Mouse (Mus musculus) urinary bladder, postnatal 36 days (tissue): ENCODE data around the gene Gm27027.

Experiments
- DNase-seq, 2 experiments: peaks; one replicate each; pipeline ENCODE4 v3.0.0; 2022; ENCODE audit warnings: low spot score in 2 of 2, mixed read lengths in 1 of 2

The Gm27027 gene

GRCm38 (mm10) chr2:93996254-93996653 is at the start of gene Gm27027:
Gm27027 (minus strand) TSS chr2:93996354.
- no peak for DNase-seq

- DNase-seq, result no peak
Observed at GRCm38 (mm10) chr2:94045411-94046090, 49.4 kb upstream of the Gm27027 start.

GRCm38 (mm10) chr2:94044174-94044573 is 48.0 kb upstream of the Gm27027 start:
- DNase-seq, result no peak

GRCm38 (mm10) chr2:94043662-94044061 is 47.5 kb upstream of the Gm27027 start:
- DNase-seq, result no peak

DNA sequence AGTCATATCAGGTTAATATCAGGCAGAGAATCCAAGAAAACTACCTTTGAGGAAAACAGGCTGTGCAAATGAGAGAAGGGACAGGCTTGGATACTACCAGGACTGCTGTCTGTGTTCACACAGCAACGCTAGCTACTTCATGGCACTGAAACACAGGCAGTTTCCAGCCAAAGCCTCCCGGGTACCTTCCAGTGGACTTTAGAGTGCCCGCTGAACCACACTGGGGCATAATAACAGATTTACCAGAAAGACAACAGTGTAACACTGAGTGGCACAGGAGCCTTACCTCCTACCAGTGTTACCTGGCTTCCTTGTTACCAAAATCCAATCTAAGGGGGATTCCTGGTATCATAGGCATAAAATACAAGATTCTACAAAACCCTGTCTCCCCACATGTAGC is 46.3 kb upstream of the Gm27027 start:
- DNase-seq, result no peak

GRCm38 (mm10) chr2:94040391-94041125 is 44.4 kb upstream of the Gm27027 start:
- no peak for DNase-seq

DNA sequence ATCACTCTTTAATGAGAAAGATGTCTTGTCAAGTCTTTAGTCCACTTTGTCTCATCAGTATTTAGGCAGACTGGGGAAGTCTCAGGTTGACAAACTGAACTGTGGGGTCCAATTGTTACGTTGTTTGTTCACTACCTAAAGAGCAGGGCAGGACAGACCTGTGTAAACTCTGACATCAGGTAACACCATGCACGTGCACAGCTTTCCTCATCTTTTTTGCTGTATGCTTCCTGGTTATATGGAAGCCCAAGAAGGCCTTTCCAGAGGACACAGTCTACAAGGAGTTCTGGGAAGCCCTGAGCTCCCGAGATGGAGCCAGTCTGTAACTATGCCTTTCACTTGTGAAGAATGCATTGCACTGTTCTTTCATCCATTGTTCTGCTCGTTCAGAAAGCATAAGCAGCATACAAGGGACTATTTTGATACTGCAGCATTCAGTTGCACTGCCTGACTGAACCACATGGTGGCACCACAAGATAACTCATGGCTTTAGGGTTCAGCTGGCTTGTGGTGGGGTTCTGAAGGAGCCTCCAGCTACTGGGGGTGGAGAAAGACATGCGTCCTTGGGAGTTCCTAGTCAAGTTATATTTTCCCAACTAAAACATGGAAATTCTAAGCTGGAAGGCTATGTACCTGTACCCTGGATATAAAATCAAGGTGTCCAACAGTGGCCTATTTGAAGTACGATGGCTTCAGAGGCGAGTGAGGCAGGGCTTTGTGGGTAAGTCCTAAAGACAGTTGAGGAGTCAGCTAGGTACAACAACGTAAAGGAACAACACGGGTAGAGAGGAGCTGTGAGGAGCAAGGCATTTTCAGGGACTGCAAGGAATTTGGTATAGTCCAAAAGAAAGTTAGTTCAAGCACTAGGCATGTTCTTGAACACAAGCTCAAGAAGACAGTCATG is 39.5 kb upstream of the Gm27027 start:
- DNase-seq, result peak; percentile 25 to 57

GRCm38 (mm10) chr2:94030602-94031001 is 34.4 kb upstream of the Gm27027 start:
- no peak for DNase-seq

- no peak for DNase-seq
Observed at GRCm38 (mm10) chr2:94024637-94025036, 28.5 kb upstream of the Gm27027 start.

GRCm38 (mm10) chr2:94010335-94011291 is 14.5 kb upstream of the Gm27027 start, which contains the start of gene Alkbh3:
Alkbh3 (minus strand) TSS chr2:94010807.
- DNase-seq, result peak; percentile 91 to 93

DNA sequence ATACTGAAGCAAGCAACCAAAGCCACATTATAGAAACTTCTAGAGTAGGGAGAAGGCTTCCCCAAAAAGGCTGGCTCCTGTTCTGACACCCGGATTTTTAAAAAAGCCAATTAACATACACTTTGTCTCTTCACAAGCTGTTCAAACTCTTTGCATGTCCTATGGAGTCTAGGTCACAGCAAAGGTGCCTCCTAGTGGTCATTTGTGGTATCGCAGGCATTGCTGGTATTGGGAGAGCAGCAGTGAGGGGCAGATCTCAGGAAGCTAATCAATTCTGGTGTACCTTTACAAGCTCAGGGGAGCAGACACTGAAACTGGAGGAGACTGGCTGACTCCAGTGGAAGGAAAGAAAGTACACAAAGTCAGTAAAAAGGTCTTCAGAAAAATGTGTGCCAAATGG is 6.2 kb upstream of the Gm27027 start:
- peak; percentile 72 to 76 for DNase-seq

- no peak for DNase-seq
Observed at GRCm38 (mm10) chr2:94001918-94002317, 5.8 kb upstream of the Gm27027 start.

DNA sequence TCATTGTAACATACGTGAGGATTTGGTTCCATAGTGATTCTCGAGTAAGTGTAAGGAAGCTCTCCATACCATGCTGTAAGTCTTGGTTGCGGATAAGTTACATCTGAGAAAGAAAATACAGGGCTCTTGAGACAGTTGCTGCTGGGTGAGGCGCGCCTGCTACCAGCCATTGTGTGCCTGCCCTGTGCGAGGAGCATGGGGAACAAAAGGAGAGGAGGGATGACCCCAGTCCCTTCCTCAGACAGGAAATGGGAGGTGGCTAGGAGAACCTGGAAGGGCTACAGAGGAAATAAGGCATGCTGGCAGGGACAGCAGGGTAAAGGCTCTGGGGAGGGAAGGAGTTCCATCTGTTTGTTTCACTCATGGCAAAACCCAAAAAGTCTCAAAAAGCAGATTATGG is 5.3 kb upstream of the Gm27027 start:
- no peak for DNase-seq

DNA sequence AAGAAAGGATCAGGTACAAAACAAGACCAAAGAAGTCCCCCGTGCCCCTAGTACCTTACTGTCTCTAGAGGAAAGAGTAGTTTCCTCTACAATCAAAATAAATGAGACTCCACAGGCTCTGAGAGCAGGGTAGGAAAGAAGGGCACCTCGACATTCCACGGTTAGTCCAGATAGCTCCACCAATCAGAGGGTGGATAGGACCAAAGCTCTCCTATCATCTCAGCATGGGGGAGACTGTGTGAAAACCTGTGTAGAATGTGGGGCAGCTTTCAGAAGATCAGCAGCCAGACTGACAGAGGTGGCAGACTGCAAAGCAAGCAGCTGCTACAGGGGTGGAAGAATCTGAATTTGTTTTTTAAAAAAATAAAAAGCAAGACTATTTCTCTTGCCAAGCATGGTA is 3.3 kb downstream of the Gm27027 start:
- no peak for DNase-seq

- no peak for DNase-seq
Observed at GRCm38 (mm10) chr2:93992259-93992658, 3.9 kb downstream of the Gm27027 start.

DNA sequence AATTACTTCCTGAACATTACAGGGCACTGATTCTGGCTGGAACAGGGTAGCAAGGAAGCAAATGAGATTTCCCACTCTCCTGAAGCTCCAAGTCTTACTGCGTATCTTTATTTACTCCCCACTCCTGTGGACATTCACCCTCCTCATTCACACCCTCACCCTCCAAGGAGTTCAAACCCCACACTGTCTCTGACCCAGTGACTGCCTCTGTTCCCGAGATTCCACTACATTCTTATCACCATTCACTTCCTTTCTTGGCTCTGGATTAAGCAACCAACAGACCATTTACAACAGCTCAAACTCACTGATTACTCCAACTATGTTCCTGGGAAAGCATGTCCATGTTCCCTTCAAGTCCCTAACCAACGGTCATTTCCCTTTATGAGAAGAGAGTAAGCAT is 4.8 kb downstream of the Gm27027 start:
- DNase-seq, result no peak

GRCm38 (mm10) chr2:93988440-93988839 is 7.7 kb downstream of the Gm27027 start:
- DNase-seq, result no peak

DNA sequence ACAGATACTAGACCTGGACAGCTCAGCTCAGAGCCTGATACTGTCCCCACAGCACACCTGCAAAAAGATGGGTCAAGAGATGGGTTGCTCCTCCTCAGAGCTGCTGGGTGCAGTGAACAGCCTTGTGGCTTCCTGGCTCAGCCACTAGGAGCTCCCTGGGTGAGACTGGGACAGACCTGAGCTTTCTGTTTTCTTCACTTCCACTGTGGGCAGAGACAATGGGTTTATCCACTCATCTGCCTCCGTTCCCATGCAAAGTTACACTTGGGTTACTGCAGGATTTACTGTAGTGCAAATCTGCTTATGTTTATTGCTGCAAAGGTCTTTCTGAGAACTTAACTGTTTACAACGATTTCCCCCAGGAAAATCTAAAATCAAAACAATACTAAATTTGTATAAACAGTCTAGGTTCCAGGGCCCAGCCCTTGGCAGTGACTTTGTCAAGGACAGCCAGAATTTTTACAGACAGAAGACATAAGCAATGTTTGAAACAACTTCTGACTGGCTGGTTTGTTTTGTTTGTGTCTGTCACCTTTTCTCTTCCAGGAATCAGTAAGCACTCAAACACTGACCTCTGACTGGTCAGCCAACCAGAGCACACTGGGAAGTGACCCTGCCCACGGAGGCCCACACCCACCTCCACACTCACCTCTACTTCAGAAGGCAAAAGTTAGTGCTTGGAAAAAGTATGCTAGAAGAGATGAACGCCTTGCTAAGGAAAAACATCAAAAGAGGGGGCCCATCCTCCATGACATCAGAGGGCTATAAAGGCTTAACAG is 13.5 kb downstream of the Gm27027 start:
- peak; percentile 9 to 13 for DNase-seq

DNA sequence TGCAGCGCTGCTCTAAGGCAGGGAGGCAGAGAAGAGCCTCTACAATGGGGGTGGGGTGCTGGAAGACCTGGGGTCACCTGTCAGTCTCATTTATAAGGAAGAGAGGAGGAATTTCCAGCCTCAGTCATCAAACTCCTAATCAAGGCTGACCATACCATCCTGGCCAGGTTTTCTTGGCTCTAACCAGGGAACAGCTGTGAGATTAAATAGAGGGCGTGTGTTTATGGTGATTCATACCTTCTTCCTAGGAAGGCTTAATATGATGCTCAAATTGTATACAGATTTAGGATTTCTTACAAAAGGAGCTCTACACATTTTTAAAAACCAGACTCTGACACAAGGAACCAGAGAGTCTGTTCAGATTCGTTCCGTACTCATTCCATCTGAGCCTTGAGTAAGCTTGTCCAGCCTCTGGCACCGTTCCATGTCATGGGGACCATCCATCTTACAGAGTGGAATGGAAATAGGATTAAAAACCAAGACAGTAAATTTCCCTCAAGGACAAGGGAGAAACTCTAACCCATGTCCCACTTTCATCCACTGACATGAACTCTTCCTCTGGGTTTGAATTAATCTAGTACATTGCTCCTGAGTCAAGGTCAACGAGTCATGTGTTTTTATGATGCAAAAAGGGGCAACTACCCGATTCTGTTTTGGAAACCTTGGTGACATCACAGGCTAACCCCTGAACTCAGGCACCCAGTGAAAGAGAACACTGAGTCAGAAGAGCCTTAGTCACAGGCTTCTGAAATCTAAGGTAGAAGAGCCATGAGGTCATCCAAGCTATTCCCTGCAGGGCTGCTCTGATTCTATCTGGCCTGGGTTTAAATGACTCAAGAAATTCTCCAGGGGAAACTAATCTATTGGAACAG is 16.7 kb downstream of the Gm27027 start:
- no peak for DNase-seq
